Mouse (Mus musculus) left cerebral cortex, postnatal 25 days (tissue): Measurements from ENCODE around the gene H2afz. TPM values are rescaled to one million over a fixed set of nuclear protein-coding genes. Genes with fewer than 3 reads are reported as not detected.

Experiments
- DNase-seq, 2 experiments: peaks; one replicate each; pipeline ENCODE4 v3.0.0; 2022; ENCODE audit warnings: low spot score in 2 of 2, mixed read lengths in 1 of 2
- intact Hi-C: fragments of 180-260 bp; cut with DNase I; formaldehyde crosslinking; loops from one replicate; pipeline ENCODE4 v1.15.1; 2025
- total RNA-seq, 2 experiments: library from RNA; stranded (reverse); gene quantifications; 2 replicates each; pipeline ENCODE4 v1.2.3; 2021

H2afz gene
- total RNA-seq, 2 experiments from 2014 or later: 156 to 186 TPM

DNA sequence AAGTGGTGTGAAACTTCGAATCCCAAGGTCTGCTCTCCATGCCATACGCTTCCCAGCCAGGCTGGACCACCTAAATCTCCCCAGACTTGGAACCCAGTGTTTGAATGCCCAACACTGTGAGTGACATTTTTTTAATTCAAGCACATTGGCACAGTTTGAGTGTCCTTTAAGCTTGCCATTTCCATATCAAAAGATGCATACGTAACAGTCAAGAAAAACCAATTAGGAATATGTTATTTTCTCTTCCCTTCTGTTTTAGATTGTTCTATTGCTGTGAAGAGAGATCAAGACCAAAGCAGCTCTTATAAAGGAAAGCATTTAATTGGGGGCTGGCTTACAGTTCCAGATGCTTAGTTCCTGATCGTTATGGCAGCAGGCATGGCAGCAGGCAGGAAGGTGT, 2.9 kb upstream of the H2afz start:
- intact Hi-C loops: loop anchor here (10.0 kb wide), 1 partner anchor 1187 kb away; the partner anchor contains the start of gene Ppp3ca

DNA sequence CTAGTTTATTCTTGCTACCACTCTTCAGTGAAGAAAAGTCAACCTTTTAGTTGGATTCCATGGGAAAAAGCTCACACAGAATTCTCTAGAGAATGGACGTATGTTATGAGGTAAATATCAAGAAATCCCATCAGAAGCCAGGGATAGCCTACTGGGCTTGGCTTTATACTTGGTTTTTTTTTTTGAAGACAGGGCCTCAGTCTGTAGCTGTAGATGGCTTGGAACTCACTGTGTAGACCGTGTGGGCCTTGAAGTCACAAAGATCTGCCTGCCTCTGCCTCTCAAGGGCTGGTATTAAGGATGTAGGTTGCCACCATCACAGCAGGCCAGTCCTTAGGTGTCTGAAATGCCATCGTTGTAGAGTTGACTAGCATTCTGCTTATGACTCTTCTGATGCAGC, 1.7 kb upstream of the H2afz start:
- no peak for DNase-seq
- intact Hi-C loops: loop anchor here (10.0 kb wide), 1 partner anchor 1188 kb away; the partner anchor contains the start of gene Ppp3ca

More for the DNA sequence above, 2.9 kb upstream of the H2afz start:
- DNase-seq: no peak

DNA sequence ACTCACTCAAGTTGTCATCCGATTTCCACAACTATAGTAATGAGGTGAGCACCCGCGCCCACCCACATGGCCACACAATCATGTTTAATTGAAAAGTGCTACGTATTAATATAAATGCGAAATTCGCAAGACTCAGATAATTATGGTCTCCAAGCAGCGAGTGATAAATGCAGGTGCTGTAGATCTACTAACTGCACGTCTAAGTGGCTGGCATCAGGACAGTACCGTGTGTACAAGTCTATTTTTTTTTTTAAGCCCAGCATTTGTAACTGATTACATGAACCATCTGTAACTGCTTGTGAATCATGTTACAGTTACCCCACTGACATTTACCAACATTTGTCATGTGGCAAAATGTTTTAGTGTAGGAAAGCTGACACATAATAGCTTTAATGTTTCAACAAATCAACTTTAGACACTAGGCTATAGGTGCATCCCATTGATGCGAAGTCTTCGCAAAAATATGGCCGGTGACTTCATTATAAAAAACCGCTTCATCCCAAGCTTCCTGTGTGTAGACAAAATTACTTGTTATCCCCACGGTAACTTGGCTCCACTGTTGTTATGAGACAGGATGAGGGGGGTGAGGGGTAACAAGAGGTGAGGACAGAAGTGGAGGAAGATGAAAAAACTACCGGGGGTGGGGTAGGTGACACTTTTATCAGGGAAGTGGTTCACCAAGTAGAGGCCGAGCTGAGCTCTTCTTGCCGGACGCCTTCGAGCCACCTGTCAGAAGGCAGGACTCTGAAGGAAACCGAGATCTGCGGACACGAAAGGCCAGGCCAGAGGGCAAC, 760 bp upstream of the H2afz start:
- intact Hi-C loops: loop anchor here (10.0 kb wide), 1 partner anchor 1189 kb away; the partner anchor contains the start of gene Ppp3ca

DNA sequence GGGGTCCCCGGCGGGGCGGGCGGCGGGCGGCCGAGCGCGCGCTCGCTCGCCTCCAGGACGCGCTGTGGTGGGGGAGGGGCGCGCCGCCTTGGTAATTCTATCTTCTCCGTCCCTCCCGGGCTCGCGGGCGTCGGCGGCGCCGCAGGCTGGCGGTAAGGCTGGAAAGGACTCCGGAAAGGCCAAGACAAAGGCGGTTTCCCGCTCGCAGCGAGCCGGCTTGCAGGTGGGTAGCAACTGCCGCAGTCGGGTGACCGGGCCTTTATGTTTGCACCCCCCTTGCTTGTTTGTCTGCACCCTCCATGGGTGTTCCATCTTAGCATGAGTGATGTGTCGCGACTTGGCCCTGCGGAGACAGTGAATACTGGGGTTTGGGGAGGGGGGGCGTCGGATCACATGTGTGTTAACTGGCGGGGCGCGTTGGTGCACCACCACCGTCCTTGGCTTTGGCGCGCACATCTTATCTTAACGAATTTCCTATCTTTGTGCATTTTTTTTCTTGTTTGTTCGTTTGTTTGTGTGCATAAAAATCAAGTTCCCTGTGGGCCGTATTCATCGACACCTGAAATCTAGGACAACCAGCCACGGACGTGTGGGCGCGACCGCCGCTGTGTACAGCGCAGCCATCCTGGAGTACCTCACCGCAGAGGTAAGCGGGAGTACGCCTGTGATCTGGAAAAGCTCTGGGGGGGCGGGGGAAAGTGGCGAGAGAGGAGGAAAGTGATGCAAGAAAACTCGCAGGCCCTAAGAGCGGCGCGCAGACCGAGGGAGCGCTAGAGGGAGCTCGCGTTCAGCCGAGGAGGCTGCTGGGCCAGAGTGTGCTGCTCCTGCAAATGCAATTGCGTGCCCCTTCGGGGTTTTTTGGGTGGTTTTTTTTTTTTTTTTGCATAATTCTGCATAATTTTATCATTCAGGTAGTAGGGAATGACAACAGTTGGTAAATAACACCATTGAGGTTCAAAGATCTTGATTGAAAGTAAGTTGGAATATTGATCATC, 998 bp downstream of the H2afz start:
- peak; percentile 85 to 91 for DNase-seq
- intact Hi-C loops: loop anchor here (1.0 to 10.0 kb wide), 3 partner anchors 127 to 1190 kb away; partner anchors contain the start of genes Ppp3ca and Trmt10a

More for the DNA sequence above, 760 bp upstream of the H2afz start:
- peak in 1 of 2 experiments; percentile 12 for DNase-seq

DNA sequence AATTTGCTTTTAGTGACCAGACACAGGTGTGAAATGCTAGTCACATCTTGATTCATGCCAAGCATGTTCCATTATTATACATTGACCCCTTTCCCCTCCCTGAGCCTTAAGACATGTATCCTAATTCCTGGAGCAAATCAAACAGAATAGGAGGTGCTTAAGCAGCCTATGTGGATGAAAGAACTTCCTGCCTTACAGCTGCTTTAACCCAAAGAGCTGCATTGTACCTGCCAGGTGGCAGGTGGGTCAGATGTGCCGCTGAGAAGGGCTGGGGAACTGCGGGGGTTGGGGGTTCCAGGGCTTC, 2.8 kb downstream of the H2afz start:
- intact Hi-C loops: loop anchor here (1.0 to 10.0 kb wide), 3 partner anchors 51 to 1192 kb away; partner anchors contain the start of genes Lamtor3 and Ppp3ca
- no peak for DNase-seq

DNA sequence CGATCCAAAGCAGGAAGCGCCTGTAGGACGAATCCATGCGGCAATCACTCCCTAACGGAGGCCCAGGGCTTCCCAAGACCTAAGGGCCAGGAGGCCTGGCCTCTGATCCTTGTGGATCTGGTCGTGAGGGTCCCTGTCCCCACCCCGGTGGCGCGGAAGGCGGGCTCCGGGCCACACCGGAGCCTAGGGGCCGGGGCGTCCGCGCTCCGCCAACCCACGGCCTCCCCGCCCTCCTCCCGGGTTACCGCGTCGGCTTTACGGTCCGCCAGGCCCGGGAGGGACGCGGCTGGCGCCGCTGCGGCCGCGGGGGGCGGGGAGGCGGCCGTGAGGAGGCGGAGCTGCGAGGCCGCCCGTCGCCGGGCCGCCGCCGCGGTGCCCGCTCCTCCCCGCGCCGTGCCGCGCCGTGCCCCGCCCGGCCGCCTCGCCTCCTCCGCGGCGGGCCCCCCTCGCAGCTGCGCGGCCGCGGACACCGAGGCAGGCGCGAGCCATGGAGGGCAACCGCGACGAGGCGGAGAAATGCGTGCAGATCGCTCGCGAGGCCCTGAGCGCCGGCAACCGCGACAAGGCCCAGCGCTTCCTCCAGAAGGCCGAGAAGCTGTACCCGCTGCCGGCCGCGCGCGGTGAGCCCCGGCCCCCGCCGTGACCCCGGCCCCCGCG, 3.3 kb downstream of the H2afz start, which contains the start of gene Dnajb14:
Dnajb14 (plus strand) TSS at position 239 of the 657 bp plus-strand sequence.
- intact Hi-C loops: loop anchor here (1.0 to 10.0 kb wide), 3 partner anchors 51 to 1193 kb away; partner anchors contain the start of genes Lamtor3 and Ppp3ca
- DNase-seq: peak; percentile 42 to 61

DNA sequence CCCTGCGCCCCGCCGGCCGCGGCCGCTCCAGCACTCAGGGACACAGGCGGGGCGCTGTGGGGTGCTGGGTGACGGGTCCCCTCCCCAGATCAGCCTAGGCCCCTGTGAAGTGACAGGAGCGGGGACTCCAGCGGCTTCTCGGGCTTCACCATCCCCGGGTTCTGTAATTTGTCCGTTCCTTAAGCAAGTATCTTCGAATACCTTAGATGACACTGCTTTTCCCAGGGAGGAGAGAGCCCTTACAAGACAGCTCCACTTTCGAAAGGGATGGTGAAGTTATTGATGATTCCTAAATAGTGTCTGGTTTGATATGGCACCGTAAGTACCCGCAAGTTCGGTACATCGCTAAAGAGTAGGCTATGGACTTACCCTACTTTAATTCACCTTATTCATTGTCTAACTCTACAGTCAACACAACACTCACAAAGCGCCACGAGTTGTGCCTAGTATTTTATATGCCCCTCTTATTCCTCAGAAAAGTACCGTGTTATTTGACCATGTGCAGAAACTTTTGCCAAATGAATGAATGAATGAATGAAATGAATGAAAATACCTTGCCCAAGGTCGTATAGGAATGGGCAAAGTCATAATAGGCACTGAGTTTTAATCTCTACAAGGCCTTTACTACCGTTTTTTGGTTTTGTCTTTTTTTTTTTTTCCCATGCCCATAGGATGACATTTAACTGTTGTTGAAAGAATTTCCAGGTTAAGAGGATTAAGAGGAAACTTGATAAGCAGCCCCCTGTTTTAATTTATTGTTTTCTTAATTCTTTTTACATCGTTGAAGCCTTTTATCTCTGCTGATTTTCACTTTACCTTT, 4.0 kb downstream of the H2afz start:
- DNase-seq: peak in 1 of 2 experiments; percentile 28
- intact Hi-C loops: loop anchor here (5.0 to 10.0 kb wide), 2 partner anchors 124 to 1194 kb away; partner anchors contain the start of gene Ppp3ca

DNA sequence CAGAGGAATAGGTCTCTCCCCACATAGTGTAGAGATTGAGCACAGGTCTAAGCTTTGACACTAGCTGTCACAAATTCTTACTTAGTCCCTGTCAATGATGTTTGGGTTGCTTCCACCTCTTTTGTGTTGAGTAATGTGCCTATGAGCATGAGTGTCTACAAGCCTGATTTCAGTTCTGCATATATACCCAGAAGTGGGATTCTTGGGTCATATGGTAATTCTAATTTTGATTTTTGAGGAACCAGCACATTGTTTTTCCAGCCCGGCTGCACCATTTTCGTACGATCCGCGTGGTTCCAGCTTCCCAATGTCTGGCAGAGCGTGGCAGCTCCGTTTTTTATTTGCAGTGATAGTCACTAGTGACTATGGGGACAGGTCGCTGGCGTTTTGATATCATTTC, 5.1 kb downstream of the H2afz start:
- no peak for DNase-seq
- intact Hi-C loops: loop anchor here (5.0 to 10.0 kb wide), 2 partner anchors 123 to 1195 kb away; partner anchors contain the start of gene Ppp3ca

DNA sequence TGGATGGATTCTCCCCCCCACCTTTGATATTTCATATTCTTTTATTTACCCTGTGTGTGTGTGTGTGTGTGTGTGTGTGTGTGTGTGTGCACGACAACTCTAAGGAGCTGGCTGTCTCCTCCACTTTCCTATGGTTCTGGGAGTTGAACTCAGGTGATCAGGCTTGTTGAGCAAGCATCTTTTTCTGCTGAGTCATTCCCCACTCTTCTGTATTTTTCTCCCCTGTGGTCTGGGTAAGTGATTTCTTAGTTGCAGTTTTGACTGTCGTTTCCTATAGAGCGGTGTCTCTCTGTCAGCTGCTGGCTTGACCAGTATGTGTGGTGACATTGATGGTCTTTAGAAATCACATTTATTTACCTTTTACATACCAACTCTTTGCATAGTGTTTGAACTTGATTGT, 15.0 kb downstream of the H2afz start:
- DNase-seq: no peak
- intact Hi-C loops: no loop called here

DNA sequence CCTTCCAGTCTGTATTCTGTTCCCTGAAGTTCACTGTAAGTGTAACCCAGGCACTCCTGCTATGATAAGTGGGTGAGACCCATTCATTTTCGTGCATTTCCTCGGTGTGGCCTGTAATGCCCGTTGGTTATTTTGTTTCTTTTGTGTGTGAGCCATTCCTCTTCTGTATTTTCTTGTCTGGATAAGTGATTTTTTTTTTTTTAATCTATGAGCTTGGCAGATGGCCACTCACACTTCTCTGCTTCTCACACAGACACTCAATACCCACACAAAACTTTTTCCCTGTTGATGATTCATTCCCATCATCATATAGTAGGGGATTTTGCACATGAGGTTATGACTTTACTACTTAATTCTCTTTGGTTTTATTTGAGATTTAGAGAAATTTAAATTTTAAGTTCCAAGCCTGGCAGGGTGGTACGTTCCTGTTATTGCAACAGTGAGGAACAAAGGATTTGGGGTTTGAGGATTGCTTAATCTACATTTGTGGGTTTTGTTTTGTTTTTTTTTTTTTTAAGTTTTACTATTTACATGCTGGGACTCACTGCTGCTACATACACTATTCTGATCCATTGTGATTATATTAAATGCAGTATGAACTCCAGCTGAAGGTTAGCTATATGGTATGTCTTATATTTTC, 15.9 kb downstream of the H2afz start:
- intact Hi-C loops: no loop called here
- DNase-seq: peak; percentile 17 to 67

DNA sequence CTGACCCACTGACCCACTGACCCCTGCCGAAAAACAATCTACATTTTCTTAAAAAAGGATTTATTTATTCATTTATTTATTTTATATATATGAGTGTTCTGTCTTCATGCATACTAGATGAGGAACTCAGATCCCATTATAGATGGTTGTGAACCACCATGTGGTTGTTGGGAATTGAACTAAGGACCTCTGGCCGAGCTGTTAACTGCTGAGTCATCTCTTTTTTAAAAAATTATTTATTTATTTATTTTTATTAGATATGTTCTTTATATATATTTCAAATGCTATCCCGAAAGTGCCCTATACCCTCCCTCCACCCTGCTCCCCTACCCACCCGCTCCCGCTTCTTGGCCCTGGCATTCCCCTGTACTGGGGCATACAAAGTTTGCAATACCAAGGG, 16.8 kb downstream of the H2afz start:
- no peak for DNase-seq
- intact Hi-C loops: no loop called here

DNA sequence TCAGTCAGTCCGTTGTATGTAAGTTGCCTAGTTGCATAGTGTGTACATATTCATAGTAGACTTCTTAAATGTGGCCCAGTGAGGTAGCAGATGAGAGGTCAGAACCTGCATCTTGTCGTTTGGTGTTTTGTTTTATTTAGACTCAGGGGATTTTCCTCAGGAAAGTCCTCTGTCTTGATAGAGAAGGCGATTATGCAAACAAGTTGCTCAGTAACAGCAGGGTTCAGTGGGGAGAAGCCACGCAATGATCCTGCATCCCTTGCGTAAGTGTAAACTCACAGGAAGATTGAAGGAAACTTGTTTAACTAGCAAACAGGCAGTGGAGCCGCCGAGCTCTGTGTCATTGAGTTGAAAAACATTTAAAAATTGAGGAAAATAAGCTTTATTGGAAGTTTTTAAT, 23.7 kb downstream of the H2afz start:
- no peak for DNase-seq
- intact Hi-C loops: no loop called here

DNA sequence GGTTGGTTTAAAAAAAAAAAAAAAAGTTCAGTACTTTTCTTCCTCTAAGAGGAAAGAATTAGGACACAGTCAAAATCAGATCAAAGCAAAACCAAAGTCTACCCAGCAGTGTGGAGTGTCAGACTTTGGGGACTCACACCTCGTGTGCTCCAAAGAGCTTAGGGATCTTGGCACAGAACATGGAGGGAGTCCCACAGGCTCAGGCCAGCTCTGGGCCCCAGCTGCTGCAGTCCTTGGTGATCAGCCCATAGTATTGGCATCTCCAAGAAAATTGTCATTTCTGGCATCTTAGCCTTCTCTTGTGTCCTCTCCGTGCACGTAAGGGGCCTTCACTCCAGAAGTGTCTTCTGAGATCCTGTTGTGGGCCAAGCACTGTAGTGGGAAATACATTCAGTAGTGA, 26.8 kb downstream of the H2afz start:
- intact Hi-C loops: no loop called here
- DNase-seq: no peak

DNA sequence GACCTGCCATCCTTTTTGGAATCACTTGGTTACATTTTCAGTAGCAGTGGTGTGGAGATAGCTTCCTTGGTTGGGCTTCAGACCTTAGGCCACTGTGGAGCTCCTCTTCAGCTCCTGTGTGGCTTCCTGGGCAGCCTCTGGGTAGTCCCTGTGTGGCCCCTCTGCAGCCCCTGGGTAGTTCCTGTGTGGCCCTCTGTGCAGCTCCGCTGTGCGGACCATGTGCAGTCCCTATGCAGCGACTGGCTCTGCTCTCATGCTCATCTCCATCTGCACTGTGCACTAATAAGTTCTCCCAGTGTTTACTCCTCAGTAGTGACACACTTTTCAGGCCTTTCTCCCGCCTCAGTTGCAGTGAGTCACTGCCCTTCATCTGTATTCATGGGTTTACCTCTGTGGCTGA, 27.8 kb downstream of the H2afz start:
- intact Hi-C loops: no loop called here

DNA sequence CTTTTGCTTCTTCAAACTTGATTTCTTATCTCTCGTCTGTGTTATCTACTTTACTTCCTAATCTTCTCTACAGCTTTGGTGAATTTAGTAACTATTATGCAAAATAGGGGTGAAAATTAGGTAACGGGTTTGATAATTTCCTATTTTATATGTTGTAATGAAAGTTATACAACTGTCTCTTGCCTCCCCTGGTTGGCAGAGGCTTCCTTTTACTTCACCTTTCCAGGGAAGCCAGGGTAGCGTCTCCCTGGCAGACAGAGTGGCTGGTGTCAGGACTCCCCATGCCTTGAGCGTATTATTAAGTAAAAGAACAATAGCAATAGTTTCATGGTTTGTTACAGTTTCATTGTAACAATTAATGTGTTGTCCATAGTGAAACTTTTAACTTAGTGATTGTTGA, 29.5 kb downstream of the H2afz start:
- intact Hi-C loops: no loop called here
- no peak for DNase-seq

More for the DNA sequence above, 27.8 kb downstream of the H2afz start:
- DNase-seq: no peak

DNA sequence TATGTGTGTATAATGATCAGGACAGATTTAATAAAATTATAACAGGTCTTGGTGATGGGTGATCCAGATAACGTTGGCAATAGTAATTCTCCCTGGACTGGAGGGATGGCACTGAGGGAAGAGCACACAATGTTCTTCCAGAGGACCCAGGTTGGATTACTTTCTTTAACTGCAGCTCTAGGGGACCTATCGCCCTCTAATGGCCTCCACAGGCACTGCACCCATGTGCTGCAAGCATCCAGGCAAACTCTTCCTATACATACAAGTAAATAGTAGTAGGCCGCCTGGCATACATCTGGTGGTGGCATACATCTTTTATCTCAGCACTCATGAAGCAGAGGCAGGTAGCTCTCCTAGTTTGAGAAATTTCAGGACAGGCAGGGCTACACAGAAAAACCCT, 30.9 kb downstream of the H2afz start:
- no peak for DNase-seq
- intact Hi-C loops: no loop called here

DNA sequence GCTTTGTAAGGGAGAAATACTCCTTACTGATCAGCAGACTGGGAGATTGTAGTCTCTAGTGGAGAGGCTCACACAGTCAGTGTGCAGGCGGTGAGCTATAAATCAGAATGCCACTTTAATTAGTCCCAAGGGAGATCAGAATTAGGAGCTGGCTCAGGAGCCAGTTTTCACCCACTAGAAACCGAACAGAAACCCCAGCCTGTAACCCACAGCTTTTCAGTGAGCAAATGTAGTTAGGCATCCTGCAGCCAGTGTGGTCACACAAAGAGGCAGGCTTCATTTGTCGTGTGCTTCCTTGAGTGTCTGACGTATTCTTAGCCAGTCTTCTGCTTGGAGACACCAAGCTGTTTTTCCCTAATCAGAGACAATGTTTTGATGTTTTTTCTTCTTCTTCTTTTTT, 32.1 kb downstream of the H2afz start:
- intact Hi-C loops: no loop called here
- no peak for DNase-seq

DNA sequence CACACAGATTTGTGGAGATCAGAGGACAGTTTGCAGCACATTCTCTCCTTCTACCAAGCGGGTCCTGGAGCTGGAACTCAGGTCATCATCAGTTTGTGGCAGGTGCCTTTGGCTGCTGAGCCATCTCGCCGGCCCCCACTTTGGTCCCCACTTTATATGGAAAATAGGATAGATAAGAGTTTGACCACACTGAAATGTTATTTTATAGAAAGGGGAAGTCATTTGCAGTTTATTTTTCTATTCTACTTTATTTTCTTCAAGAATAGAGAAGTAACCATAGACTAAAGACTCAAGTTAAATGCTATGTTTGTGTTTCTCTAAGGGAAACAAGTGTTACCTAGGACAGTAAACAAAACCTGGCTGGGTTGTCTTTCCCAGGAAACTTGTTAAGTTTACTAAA, 32.6 kb downstream of the H2afz start:
- DNase-seq: no peak
- intact Hi-C loops: no loop called here
